Mouse (Mus musculus) cerebellum, adult 2 months (tissue): Measurements from ENCODE around the gene Nlgn1.
A peak's percentile ranks its signal among the peaks of the same experiment; 100 is the strongest.

Source experiments
- CTCF ChIP-seq: fragments of 200-500 bp; IDR thresholded peaks from 2 replicates; pipeline ENCODE4 v1.5.1; 2011; ENCODE audit warnings: low read depth, mild to moderate bottlenecking, control low read depth, low read length, moderate library complexity, borderline replicate concordance; ENCODE audit not compliant: insufficient read depth
- POLR2A ChIP-seq: fragments of 200-500 bp; IDR thresholded peaks from 2 replicates; pipeline ENCODE4 v1.6.1; 2011; ENCODE audit warnings: low read length, control low read depth, borderline replicate concordance; ENCODE audit not compliant: insufficient read depth

DNA sequence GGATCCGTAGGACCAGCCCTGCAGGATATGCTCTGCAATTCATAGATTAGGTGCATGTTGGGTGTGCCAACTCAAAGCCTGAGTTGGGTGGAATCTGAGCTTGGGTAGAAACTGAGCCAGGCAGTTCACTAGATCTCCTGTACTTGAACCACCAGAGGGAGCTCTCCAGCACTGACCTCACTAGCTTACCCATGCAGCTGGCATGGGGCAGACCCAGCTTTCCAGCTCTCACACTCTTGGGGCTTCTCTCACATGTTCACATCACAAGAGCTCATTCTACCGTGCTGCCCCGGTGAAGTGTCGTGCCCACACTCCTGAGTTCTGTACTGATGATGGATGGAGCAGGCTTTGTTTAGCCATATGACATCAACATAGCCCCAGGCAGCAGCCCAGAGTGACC is 679.2 kb downstream of the Nlgn1 start:
- TF ChIP-seq CTCF (peak; percentile 49; the same call in 1 of the 2 replicates), POLR2A (no peak)
